In genomic region chr3:61376001-61376400, GRCm38 (mm10) we compare ENCODE assay signal across 19 mouse cellular contexts. TPM values are rescaled to one million over a fixed set of nuclear protein-coding genes. Genes with fewer than 3 reads are reported as not detected.
"Had no signal": no experiment of that assay in that cellular context is flagged by ENCODE, and none has a peak within 500 bp of the region (broad histone marks: within the 10 kb centered on the region; RNA-seq: fewer than 3 reads in every experiment).

No protein-coding gene starts in this region.

- DNase-seq: lung, adult 18-20 months; lung, embryonic 14.5 days; lung, postnatal 10 days; lung, postnatal 4 days; right cerebral cortex, postnatal 14 days; thymus, adult 2 months; thymus, postnatal 25 days; thymus, postnatal 4 days had no signal

- ATAC-seq: midbrain, embryonic 13.5 days; midbrain, embryonic 15.5 days had no signal

- H3K36me3 ChIP-seq: midbrain, embryonic 13.5 days; midbrain, embryonic 15.5 days; neural tube, embryonic 12.5 days; stomach, embryonic 15.5 days had no signal

- H3K4me3 ChIP-seq: megakaryocyte, embryonic 14.5 days; midbrain, embryonic 13.5 days; midbrain, embryonic 15.5 days; neural tube, embryonic 12.5 days; stomach, embryonic 15.5 days had no signal

- H3K9me3 ChIP-seq: megakaryocyte, embryonic 14.5 days; midbrain, embryonic 13.5 days; midbrain, embryonic 15.5 days; neural tube, embryonic 12.5 days; stomach, embryonic 15.5 days had no signal

- H3K9ac ChIP-seq: lung, embryonic 14.5 days; midbrain, embryonic 13.5 days; midbrain, embryonic 15.5 days; neural tube, embryonic 12.5 days; stomach, embryonic 15.5 days had no signal

- H3K27ac ChIP-seq: midbrain, embryonic 13.5 days; midbrain, embryonic 15.5 days; neural tube, embryonic 12.5 days; stomach, embryonic 15.5 days; stomach, postnatal 0 days had no signal

- H3K27me3 ChIP-seq: megakaryocyte, embryonic 14.5 days; midbrain, embryonic 13.5 days; midbrain, embryonic 15.5 days; neural tube, embryonic 12.5 days; stomach, embryonic 15.5 days had no signal

- H3K4me2 ChIP-seq: lung, embryonic 14.5 days; midbrain, embryonic 11.5 days; midbrain, embryonic 13.5 days; midbrain, embryonic 15.5 days; neural tube, embryonic 12.5 days; stomach, embryonic 15.5 days had no signal

- H3K4me1 ChIP-seq: midbrain, embryonic 15.5 days; neural tube, embryonic 12.5 days; stomach, embryonic 15.5 days had no signal

RNA-seq across cellular contexts. Expression of gene B430305J03Rik, which starts 10.2 kb away (rescaled TPM):
- polyA plus RNA-seq: liver, embryonic 16.5 days; lung, embryonic 14.5 days; lung, embryonic 16.5 days; midbrain, embryonic 11.5 days; midbrain, embryonic 13.5 days; midbrain, embryonic 15.5 days; midbrain, postnatal 0 days; neural tube, embryonic 12.5 days; neural tube, embryonic 14.5 days; stomach, embryonic 15.5 days; stomach, postnatal 0 days had no signal
